Mouse (Mus musculus) kidney, adult 2 months (tissue): ENCODE results near the gene Gars.

Source experiments
- CTCF ChIP-seq: fragments of 200-500 bp; conservative IDR thresholded peaks from 2 replicates; pipeline ENCODE4 v1.5.1; 2011; ENCODE audit warnings: low read depth, mild to moderate bottlenecking, control low read depth, low read length, moderate library complexity, mixed read lengths; ENCODE audit not compliant: insufficient read depth, insufficient read length
- POLR2A ChIP-seq: fragments of 200-500 bp; IDR thresholded peaks from one replicate; pipeline ENCODE4 v1.6.1; 2011; ENCODE audit warnings: low read depth, low read length, control low read depth

- TF ChIP-seq CTCF (no peak), POLR2A (no peak)
These were observed 36.5 kb upstream of the Gars start for GRCm38 (mm10) chr6:55001320-55001719.
